Mouse (Mus musculus) CH12.LX (cell line): ENCODE data around the gene Nrxn3. TPM values are rescaled to one million over a fixed set of nuclear protein-coding genes. Genes with fewer than 3 reads are reported as not detected.

ENCODE experiments used
- DNase-seq: peaks from one replicate; pipeline ENCODE4 v3.0.0-alpha.2; 2013; ENCODE audit errors: extremely low read depth
- H3K27ac ChIP-seq: 2 replicates; pipeline ENCODE4 v1.5.1; 2012; ENCODE audit warnings: low read depth, mild to moderate bottlenecking, control low read depth, moderate library complexity; ENCODE audit not compliant: insufficient read depth
- H3K27me3 ChIP-seq: replicated peaks from 2 replicates; pipeline ENCODE3; 2012; ENCODE audit warnings: inconsistent platforms
- H3K36me3 ChIP-seq, 2 experiments: replicated peaks in 1 of 2; 2 replicates each; pipeline versions ENCODE3 to v1.6.1; 2012; ENCODE audit warnings: inconsistent platforms in 1 of 2, low read length in 1 of 2, mild to moderate bottlenecking in 1 of 2, mixed read lengths in 1 of 2, moderate library complexity in 1 of 2; ENCODE audit not compliant: control insufficient read depth in 1 of 2, insufficient read depth in 1 of 2
- H3K4me1 ChIP-seq, 2 experiments: 2 replicates each; pipeline ENCODE4 v1.6.1; 2012; ENCODE audit warnings: inconsistent platforms in 1 of 2, moderate library complexity in 1 of 2; ENCODE audit not compliant: insufficient read depth in 2 of 2, control insufficient read depth in 1 of 2
- H3K4me2 ChIP-seq: 2 replicates; pipeline ENCODE4 v1.6.1; 2012; ENCODE audit warnings: low read depth, mild to moderate bottlenecking, control low read depth; ENCODE audit not compliant: poor library complexity, insufficient read depth, severe bottlenecking
- H3K4me3 ChIP-seq, 3 experiments: fragments of 150-350 bp in 1 of 3; sonication (generic) in 1 of 3; replicated peaks in 1 of 3; 2 replicates each; pipeline versions ENCODE3 to v1.5.1; 2011 to 2012; ENCODE audit warnings: low read depth in 2 of 3, low read length in 2 of 3, mild to moderate bottlenecking in 2 of 3, moderate library complexity in 2 of 3, control low read depth in 1 of 3, improper control_type of control experiment in 1 of 3, inconsistent platforms in 1 of 3, mixed read lengths in 1 of 3; ENCODE audit not compliant: poor library complexity in 1 of 3
- H3K79me2 ChIP-seq: replicated peaks from 2 replicates; pipeline ENCODE4 v1.6.1; 2012; ENCODE audit warnings: mild to moderate bottlenecking, moderate library complexity; ENCODE audit not compliant: control insufficient read depth, poor library complexity, insufficient read depth, severe bottlenecking; ENCODE audit errors: extremely low read depth
- H3K9ac ChIP-seq: 2 replicates; pipeline ENCODE4 v1.6.1; 2012; ENCODE audit warnings: low read depth, mild to moderate bottlenecking, control low read depth, moderate library complexity; ENCODE audit not compliant: insufficient read depth
- H3K9me3 ChIP-seq: replicated peaks from 2 replicates; pipeline ENCODE3; 2012; ENCODE audit warnings: low read length, inconsistent platforms, mixed read lengths
- BHLHE40 ChIP-seq: IDR thresholded peaks from 2 replicates; pipeline ENCODE4 v1.6.1; 2011; ENCODE audit warnings: mild to moderate bottlenecking, low read depth, low read length, improper control_type of control experiment
- CTCF ChIP-seq, 2 experiments: IDR thresholded peaks in 1 of 2; conservative IDR thresholded peaks in 1 of 2; 2 replicates each; pipeline ENCODE4 v1.5.1; 2011 to 2012; ENCODE audit warnings: low read depth in 2 of 2, low read length in 2 of 2, improper control_type of control experiment in 1 of 2, inconsistent platforms in 1 of 2, mild to moderate bottlenecking in 1 of 2, moderate library complexity in 1 of 2
- ELF1 ChIP-seq: IDR thresholded peaks from 2 replicates; pipeline ENCODE4 v1.6.1; 2014; ENCODE audit warnings: low read depth, mild to moderate bottlenecking, inconsistent platforms, low read length, improper control_type of control experiment
- KAT2A ChIP-seq: IDR thresholded peaks from 2 replicates; pipeline ENCODE4 v1.6.1; 2012; ENCODE audit warnings: low read length, improper control_type of control experiment, inconsistent platforms; ENCODE audit not compliant: insufficient replicate concordance
- MAFK ChIP-seq: IDR thresholded peaks from 2 replicates; pipeline ENCODE4 v1.6.1; 2011; ENCODE audit warnings: low read length, improper control_type of control experiment; ENCODE audit not compliant: insufficient replicate concordance
- MAZ ChIP-seq: IDR thresholded peaks from 2 replicates; pipeline ENCODE4 v1.6.1; 2012; ENCODE audit warnings: low read depth, mild to moderate bottlenecking, inconsistent platforms, low read length, improper control_type of control experiment, moderate library complexity
- MEF2A ChIP-seq: IDR thresholded peaks from 2 replicates; pipeline ENCODE4 v1.6.1; 2014; ENCODE audit warnings: low read depth, mild to moderate bottlenecking, inconsistent platforms, low read length, improper control_type of control experiment, borderline replicate concordance
- POLR2AphosphoS2 ChIP-seq: IDR thresholded peaks from 2 replicates; pipeline ENCODE4 v1.6.1; 2011; ENCODE audit warnings: low read depth, low read length, improper control_type of control experiment
- RAD21 ChIP-seq: IDR thresholded peaks from 2 replicates; pipeline ENCODE4 v1.6.1; 2011; ENCODE audit warnings: low read depth, mild to moderate bottlenecking, low read length, improper control_type of control experiment, moderate library complexity
- SMC3 ChIP-seq: IDR thresholded peaks from 2 replicates; pipeline ENCODE4 v1.6.1; 2011; ENCODE audit warnings: low read depth, low read length, improper control_type of control experiment
- UBTF ChIP-seq: IDR thresholded peaks from 2 replicates; pipeline ENCODE4 v1.6.1; 2012; ENCODE audit warnings: low read depth, mild to moderate bottlenecking, inconsistent platforms, low read length, improper control_type of control experiment, moderate library complexity
- USF1 ChIP-seq: IDR thresholded peaks from 2 replicates; pipeline ENCODE4 v1.6.1; 2014; ENCODE audit warnings: low read depth, mild to moderate bottlenecking, inconsistent platforms, low read length, improper control_type of control experiment
- ZC3H11A ChIP-seq: IDR thresholded peaks from 2 replicates; pipeline ENCODE4 v1.6.1; 2012; ENCODE audit warnings: low read depth, mild to moderate bottlenecking, inconsistent platforms, low read length, improper control_type of control experiment
- ZKSCAN1 ChIP-seq: IDR thresholded peaks from 2 replicates; pipeline ENCODE4 v1.6.1; 2012; ENCODE audit warnings: low read depth, inconsistent platforms, low read length, improper control_type of control experiment, borderline replicate concordance
- dilution Hi-C: fragments of 300-500 bp; cut with MboI; formaldehyde crosslinking; loops from 2 replicates; pipeline ENCODE4 v1.14.3; 2020; ENCODE audit warnings: low sequenced_read_pairs; ENCODE audit not compliant: extremely low pct_unique_long_range_greater_than_20kb, extremely low pct_ligation_motif_present
- in situ Hi-C: fragments of 300-500 bp; cut with MboI; formaldehyde crosslinking; loops from 3 replicates; pipeline ENCODE4 v1.14.3; 2019; ENCODE audit warnings: low sequenced_read_pairs, low pct_ligation_motif_present, low pct_unique_long_range_greater_than_20kb, mixed read lengths
- polyA plus RNA-seq: library from polyadenylated mRNA; unstranded; fragments of >175 nt; gene quantifications from 2 replicates; pipeline ENCODE4 v1.2.1, GENCODE M21; 2012; ENCODE audit warnings: low read depth; ENCODE audit not compliant: insufficient read length
- total RNA-seq, 2 experiments: library from RNA; depleted of rRNA; stranded (reverse); fragments of 300-350 nt in 1 of 2; fragments of >200 nt in 1 of 2; gene quantifications; 2 replicates each; pipeline ENCODE4 v1.2.3; 2012 to 2014

Nrxn3 gene
- total and polyA plus RNA-seq, 3 experiments: 0.04 to 0.17 (median 0.09) TPM

- dilution Hi-C loops: no loop called here
- in situ Hi-C loops: no loop called here
Measured at GRCm38 (mm10) chr12:89442323-89443038, 719.8 kb downstream of the Nrxn3 start.

DNA sequence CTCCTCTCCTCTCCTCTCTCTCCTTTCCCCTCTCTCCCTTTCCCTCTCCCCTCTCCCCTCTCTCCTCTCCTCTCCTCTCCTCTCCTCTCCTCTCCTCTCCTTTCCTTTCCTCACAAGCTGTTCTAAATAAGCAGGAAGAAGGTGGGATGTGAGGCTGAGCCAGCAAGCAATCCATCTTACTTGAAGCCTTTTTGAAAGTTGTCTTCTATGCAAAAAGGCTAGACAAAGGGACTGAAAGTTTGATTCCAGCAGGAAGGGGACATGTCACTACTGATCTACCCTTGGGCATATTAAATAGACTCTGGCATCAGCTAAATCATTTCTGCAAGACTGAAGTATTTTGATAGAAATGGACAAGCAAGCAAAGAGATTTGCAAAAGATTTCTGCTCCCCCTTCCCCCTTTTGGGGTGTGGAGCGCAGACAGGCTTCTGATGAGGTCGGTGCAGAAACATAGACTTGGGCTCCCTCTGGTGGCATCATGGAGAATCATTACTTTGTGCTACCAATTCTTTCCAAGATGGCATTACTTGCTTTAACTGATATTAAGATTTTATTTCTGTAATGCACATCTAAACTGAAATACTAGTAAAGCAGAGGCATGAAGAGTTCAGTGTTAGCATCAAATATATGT, 728.1 kb downstream of the Nrxn3 start:
- in situ Hi-C loops: no loop called here
- Histone ChIP-seq H3K4me3 (no peak overlapping the region), H3K9ac (no peak overlapping the region), H3K9me3 (no peaks in the 10 kb centered on the region), H3K27ac (no peak overlapping the region), H3K36me3 (no peaks in the 10 kb centered on the region), H3K4me1 (no peaks in the 10 kb centered on the region; a peak in 1 of 4 replicates), H3K4me2 (peak overlapping the region; percentile 21; the same call in 1 of the 2 replicates), H3K79me2 (no peaks in the 10 kb centered on the region), H3K27me3 (no peaks in the 10 kb centered on the region)
- DNase-seq: peak; percentile 60
- dilution Hi-C loops: no loop called here
- no peak for TF ChIP-seq BHLHE40
- TF ChIP-seq SMC3: peak; percentile 29
- TF ChIP-seq CTCF (conservative IDR thresholded peaks at IDR 0.05 in 1 of 2, IDR thresholded peaks at IDR 0.05 in 1 of 2; ENCODE audit: low read depth in 2 of 2, low read length in 2 of 2): peak; percentile 58 to 70; a peak in 3 of 4 replicates
- peak; percentile 58 for TF ChIP-seq RAD21

More at GRCm38 (mm10) chr12:89442323-89443038, 719.8 kb downstream of the Nrxn3 start:
- DNase-seq: no peak
- Histone ChIP-seq H3K27ac (no peak overlapping the region), H3K9me3 (no peaks in the 10 kb centered on the region), H3K27me3 (no peaks in the 10 kb centered on the region), H3K36me3 (no peaks in the 10 kb centered on the region), H3K4me1 (no peaks in the 10 kb centered on the region), H3K4me3 (no peak overlapping the region), H3K79me2 (no peaks in the 10 kb centered on the region), H3K4me2 (no peak overlapping the region), H3K9ac (no peak overlapping the region)
- TF ChIP-seq ZKSCAN1: no peak
- TF ChIP-seq SMC3: no peak
- no peak for TF ChIP-seq MAFK
- TF ChIP-seq ZC3H11A: no peak
- no peak for TF ChIP-seq USF1
- TF ChIP-seq POLR2AphosphoS2: no peak
- no peak for TF ChIP-seq MEF2A
- no peak for TF ChIP-seq MAZ
- TF ChIP-seq UBTF: no peak
- no peak for TF ChIP-seq ELF1
- no peak for TF ChIP-seq BHLHE40
- TF ChIP-seq KAT2A: no peak
